Mouse (Mus musculus) MEL (cell line): ENCODE data around the gene Nfkbie. TPM values are rescaled to one million over a fixed set of nuclear protein-coding genes. Genes with fewer than 3 reads are reported as not detected.

Experiments used
- DNase-seq: peaks from one replicate; pipeline ENCODE4 v3.0.0; 2011; ENCODE audit warnings: low read depth, low spot score
- H3K27ac ChIP-seq: 2 replicates; pipeline ENCODE4 v1.5.1; 2012; ENCODE audit warnings: low read depth, mild to moderate bottlenecking, control low read depth, low read length, moderate library complexity; ENCODE audit not compliant: control insufficient read depth
- H3K27me3 ChIP-seq, 2 experiments: fragments of 150-350 bp in 1 of 2; sonication (generic) in 1 of 2; 2 replicates each; pipeline ENCODE4 v1.6.1; 2012; ENCODE audit warnings: low read length in 2 of 2, mild to moderate bottlenecking in 2 of 2, improper control_type of control experiment in 1 of 2, moderate library complexity in 1 of 2; ENCODE audit not compliant: insufficient read depth in 2 of 2, control insufficient read depth in 1 of 2
- H3K36me3 ChIP-seq, 2 experiments: 2 replicates each; pipeline ENCODE4 v1.6.1; 2012 to 2014; ENCODE audit warnings: low read length in 2 of 2, improper control_type of control experiment in 1 of 2, inconsistent platforms in 1 of 2, mild to moderate bottlenecking in 1 of 2; ENCODE audit not compliant: insufficient read depth in 2 of 2, control insufficient read depth in 1 of 2
- H3K4me1 ChIP-seq, 2 experiments: fragments of 150-350 bp in 1 of 2; sonication (generic) in 1 of 2; 2 replicates each; pipeline ENCODE4 v1.6.1; 2012; ENCODE audit warnings: low read length in 2 of 2, improper control_type of control experiment in 1 of 2, mild to moderate bottlenecking in 1 of 2; ENCODE audit not compliant: insufficient read depth in 2 of 2, control insufficient read depth in 1 of 2
- H3K4me3 ChIP-seq, 2 experiments: fragments of 150-350 bp in 1 of 2; sonication (generic) in 1 of 2; 2 replicates each; pipeline ENCODE4 v1.5.1; 2012; ENCODE audit warnings: low read depth in 2 of 2, low read length in 2 of 2, mild to moderate bottlenecking in 2 of 2, moderate library complexity in 2 of 2, control low read depth in 1 of 2, improper control_type of control experiment in 1 of 2; ENCODE audit not compliant: control insufficient read depth in 1 of 2, insufficient read depth in 1 of 2
- H3K79me2 ChIP-seq: 2 replicates; pipeline ENCODE4 v1.6.1; 2012; ENCODE audit warnings: mild to moderate bottlenecking, low read length, moderate library complexity; ENCODE audit not compliant: control insufficient read depth, poor library complexity, insufficient read depth
- H3K9ac ChIP-seq: 2 replicates; pipeline ENCODE4 v1.6.1; 2012; ENCODE audit warnings: low read depth, mild to moderate bottlenecking, control low read depth, low read length, moderate library complexity; ENCODE audit not compliant: control insufficient read depth, poor library complexity, severe bottlenecking
- H3K9me3 ChIP-seq: fragments of 150-350 bp; sonication (generic); replicated peaks from 2 replicates; pipeline ENCODE4 v1.6.1; 2012; ENCODE audit warnings: mild to moderate bottlenecking, low read length, improper control_type of control experiment, moderate library complexity; ENCODE audit not compliant: insufficient read depth
- CHD1 ChIP-seq: IDR thresholded peaks from 2 replicates; pipeline ENCODE4 v1.6.1; 2012; ENCODE audit warnings: low read depth, mild to moderate bottlenecking, inconsistent platforms, low read length, improper control_type of control experiment
- CHD2 ChIP-seq: IDR thresholded peaks from 2 replicates; pipeline ENCODE4 v1.6.1; 2011; ENCODE audit warnings: low read length, improper control_type of control experiment
- EP300 ChIP-seq, 2 experiments: IDR thresholded peaks; 2 replicates each; pipeline ENCODE4 v1.6.1; 2011; ENCODE audit warnings: improper control_type of control experiment in 2 of 2, low read length in 2 of 2, low read depth in 1 of 2, mild to moderate bottlenecking in 1 of 2
- ETS1 ChIP-seq: IDR thresholded peaks from 2 replicates; pipeline ENCODE4 v1.6.1; 2012; ENCODE audit warnings: low read depth, mild to moderate bottlenecking, inconsistent platforms, low read length, improper control_type of control experiment, moderate library complexity
- GABPA ChIP-seq: IDR thresholded peaks from 2 replicates; pipeline ENCODE4 v1.6.1; 2012; ENCODE audit warnings: low read depth, mild to moderate bottlenecking, inconsistent platforms, low read length, improper control_type of control experiment, moderate library complexity
- GATA1 ChIP-seq: IDR thresholded peaks from 2 replicates; pipeline ENCODE4 v1.6.1; 2011; ENCODE audit warnings: low read depth, low read length, improper control_type of control experiment
- HCFC1 ChIP-seq: IDR thresholded peaks from 2 replicates; pipeline ENCODE4 v1.6.1; 2012; ENCODE audit warnings: low read depth, mild to moderate bottlenecking, inconsistent platforms, low read length, improper control_type of control experiment, moderate library complexity
- JUND ChIP-seq: IDR thresholded peaks from 2 replicates; pipeline ENCODE4 v1.6.1; 2011; ENCODE audit warnings: low read depth, mild to moderate bottlenecking, improper control_type of control experiment, low read length
- MAFK ChIP-seq: IDR thresholded peaks from 2 replicates; pipeline ENCODE4 v1.6.1; 2011; ENCODE audit warnings: low read depth, mild to moderate bottlenecking, low read length, improper control_type of control experiment, borderline replicate concordance
- MAX ChIP-seq: IDR thresholded peaks from 2 replicates; pipeline ENCODE4 v1.6.1; 2011; ENCODE audit warnings: low read length, improper control_type of control experiment
- MEF2A ChIP-seq: IDR thresholded peaks from 2 replicates; pipeline ENCODE4 v1.6.1; 2014; ENCODE audit warnings: low read depth, mild to moderate bottlenecking, inconsistent platforms, low read length, improper control_type of control experiment; ENCODE audit not compliant: poor library complexity, insufficient replicate concordance, severe bottlenecking; ENCODE audit errors: extremely low read depth
- MXI1 ChIP-seq: IDR thresholded peaks from 2 replicates; pipeline ENCODE4 v1.6.1; 2011; ENCODE audit warnings: mild to moderate bottlenecking, low read depth, low read length, improper control_type of control experiment
- MYB ChIP-seq: IDR thresholded peaks from 2 replicates; pipeline ENCODE4 v1.6.1; 2011; ENCODE audit warnings: mild to moderate bottlenecking, low read depth, low read length, improper control_type of control experiment
- MYC ChIP-seq: IDR thresholded peaks from 2 replicates; pipeline ENCODE4 v1.6.1; 2011; ENCODE audit warnings: low read depth, mild to moderate bottlenecking, low read length, improper control_type of control experiment, moderate library complexity
- NELFE ChIP-seq: IDR thresholded peaks from 2 replicates; pipeline ENCODE4 v1.6.1; 2011; ENCODE audit warnings: low read depth, low read length, improper control_type of control experiment
- NRF1 ChIP-seq: IDR thresholded peaks from 2 replicates; pipeline ENCODE4 v1.6.1; 2014; ENCODE audit warnings: low read depth, mild to moderate bottlenecking, inconsistent platforms, low read length, improper control_type of control experiment, moderate library complexity; ENCODE audit not compliant: poor library complexity, insufficient read depth, severe bottlenecking
- POLR2A ChIP-seq, 2 experiments: IDR thresholded peaks; 2 replicates each; pipeline ENCODE4 v1.6.1; 2011 to 2012; ENCODE audit warnings: low read length in 2 of 2, mild to moderate bottlenecking in 2 of 2, control low read depth in 1 of 2, improper control_type of control experiment in 1 of 2, low read depth in 1 of 2, moderate library complexity in 1 of 2; ENCODE audit not compliant: control insufficient read depth in 1 of 2, insufficient read depth in 1 of 2, poor library complexity in 1 of 2
- POLR2AphosphoS2 ChIP-seq: IDR thresholded peaks from 2 replicates; pipeline ENCODE4 v1.6.1; 2011; ENCODE audit warnings: low read length, improper control_type of control experiment
- RAD21 ChIP-seq: IDR thresholded peaks from 2 replicates; pipeline ENCODE4 v1.6.1; 2011; ENCODE audit warnings: mild to moderate bottlenecking, low read depth, low read length, improper control_type of control experiment
- RCOR1 ChIP-seq: IDR thresholded peaks from 2 replicates; pipeline ENCODE4 v1.6.1; 2012; ENCODE audit warnings: low read depth, mild to moderate bottlenecking, inconsistent platforms, low read length, improper control_type of control experiment
- SIN3A ChIP-seq: IDR thresholded peaks from 2 replicates; pipeline ENCODE4 v1.6.1; 2012; ENCODE audit warnings: low read length, improper control_type of control experiment, inconsistent platforms
- TAL1 ChIP-seq: IDR thresholded peaks from 2 replicates; pipeline ENCODE4 v1.6.1; 2012; ENCODE audit warnings: mild to moderate bottlenecking, inconsistent platforms, low read length, moderate library complexity, mixed read lengths
- TBP ChIP-seq: IDR thresholded peaks from 2 replicates; pipeline ENCODE4 v1.8.0; 2011; ENCODE audit warnings: low read depth, low read length, improper control_type of control experiment
- UBTF ChIP-seq: IDR thresholded peaks from 2 replicates; pipeline ENCODE4 v1.6.1; 2012; ENCODE audit warnings: low read depth, mild to moderate bottlenecking, inconsistent platforms, low read length, improper control_type of control experiment, moderate library complexity, borderline replicate concordance; ENCODE audit not compliant: insufficient read depth
- USF1 ChIP-seq: IDR thresholded peaks from 2 replicates; pipeline ENCODE4 v1.6.1; 2014; ENCODE audit warnings: low read depth, mild to moderate bottlenecking, inconsistent platforms, low read length, improper control_type of control experiment, moderate library complexity
- ZC3H11A ChIP-seq: IDR thresholded peaks from 2 replicates; pipeline ENCODE4 v1.6.1; 2012; ENCODE audit warnings: low read depth, mild to moderate bottlenecking, inconsistent platforms, low read length, improper control_type of control experiment
- ZNF384 ChIP-seq: IDR thresholded peaks from 2 replicates; pipeline ENCODE4 v1.6.1; 2012; ENCODE audit warnings: low read depth, mild to moderate bottlenecking, inconsistent platforms, low read length, improper control_type of control experiment
- polyA plus RNA-seq, 2 experiments: library from polyadenylated mRNA; stranded (reverse) in 1 of 2; unstranded in 1 of 2; fragments of >175 nt in 1 of 2; fragments of >200 nt in 1 of 2; gene quantifications; 2 replicates each; pipeline versions ENCODE4 v1.2.1 to v1.2.4; 2012; ENCODE audit warnings: low replicate concordance in 2 of 2, low read depth in 1 of 2; ENCODE audit not compliant: insufficient read length in 2 of 2, insufficient read depth in 1 of 2, missing spikeins in 1 of 2
- total RNA-seq: library from RNA; depleted of rRNA; stranded (reverse); fragments of 300-350 nt; gene quantifications from 2 replicates; pipeline ENCODE4 v1.2.3, GENCODE M21; 2012

Nfkbie gene
- total and polyA plus RNA-seq, 3 experiments: 2.7 to 5.7 TPM; not detected in 1

DNA sequence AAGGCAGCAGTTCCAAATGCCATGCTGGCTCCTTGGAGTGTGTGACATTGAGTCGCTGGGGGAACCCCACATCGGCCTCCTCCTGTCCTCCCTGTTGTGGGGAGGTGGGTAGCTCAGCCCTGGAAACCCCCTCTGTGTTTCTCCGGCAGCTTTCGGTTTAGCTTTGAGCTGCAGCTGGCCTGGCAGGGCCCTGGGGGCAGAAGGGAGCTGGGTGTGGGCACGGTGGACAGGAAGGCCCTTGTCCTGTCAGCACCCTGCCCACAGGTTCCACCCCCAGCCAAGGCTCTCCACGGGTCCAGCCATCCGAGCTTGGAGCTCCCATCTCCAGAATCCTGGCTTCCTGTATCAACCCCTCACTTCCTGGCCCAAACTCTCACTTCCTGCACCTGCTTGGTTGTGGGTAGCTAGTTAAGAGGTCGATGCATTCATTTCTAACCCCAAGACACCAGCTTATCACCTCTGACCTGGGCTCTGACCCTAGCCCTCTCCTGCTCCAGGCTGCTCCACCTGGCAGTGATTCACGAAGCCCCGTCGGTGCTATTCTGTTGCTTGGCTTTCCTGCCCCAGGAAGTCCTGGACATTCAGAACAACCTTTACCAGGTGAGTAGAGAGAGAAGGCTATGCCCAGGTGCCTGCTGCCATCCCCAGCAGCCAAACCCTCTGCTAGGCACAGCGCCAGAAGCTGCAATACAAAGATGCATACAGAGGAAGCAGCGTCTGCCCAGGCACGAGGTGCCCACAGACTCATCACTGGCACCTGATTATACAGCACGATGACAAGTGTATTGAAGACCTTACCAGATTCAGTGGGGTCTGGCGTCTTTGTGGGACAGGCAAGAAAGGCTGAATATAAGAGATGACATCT, 2.7 kb downstream of the Nfkbie start:
- TF ChIP-seq NELFE (no peak), EP300 (IDR thresholded peaks at IDR 0.05; ENCODE audit: low read depth in 1 of 2, low read length in 2 of 2) (no peak), HCFC1 (no peak), MAX (no peak), ETS1 (no peak), GABPA (no peak), MYB (no peak), TAL1 (no peak), MAFK (no peak), JUND (no peak), ZNF384 (no peak), NRF1 (no peak), SIN3A (no peak), POLR2A (IDR thresholded peaks at IDR 0.05; ENCODE audit: control insufficient read depth in 1 of 2, insufficient read depth in 1 of 2, low read depth in 1 of 2, low read length in 2 of 2, poor library complexity in 1 of 2) (no peak), CHD2 (no peak), POLR2AphosphoS2 (no peak), TBP (no peak), GATA1 (no peak), MXI1 (no peak)
- no peak overlapping the region for H3K4me3 ChIP-seq
- no peaks in the 10 kb centered on the region for H3K27me3 ChIP-seq
- H3K36me3 ChIP-seq: peaks cover 0 to 11% of the 10 kb centered on the region in 2 experiments; a peak in 2 of 4 replicates
- no peaks in the 10 kb centered on the region for H3K9me3 ChIP-seq
- no peak overlapping the region for H3K9ac ChIP-seq
- H3K79me2 ChIP-seq: no peaks in the 10 kb centered on the region; the same call in 1 of the 2 replicates
- no peak for DNase-seq
- H3K27ac ChIP-seq: no peak overlapping the region
- H3K4me1 ChIP-seq: peaks cover 0 to 25% of the 10 kb centered on the region in 2 experiments; a peak in 3 of 4 replicates

- peaks cover 0 to 17% of the 10 kb centered on the region in 2 experiments; a peak in 3 of 4 replicates for H3K4me1 ChIP-seq
Measured at GRCm38 (mm10) chr17:45559732-45560525, 4.4 kb downstream of the Nfkbie start.

More at GRCm38 (mm10) chr17:45559732-45560525, 4.4 kb downstream of the Nfkbie start:
- peaks cover 11% of the 10 kb centered on the region for H3K79me2 ChIP-seq
- H3K4me3 ChIP-seq: no peak overlapping the region
- no peak overlapping the region for H3K9ac ChIP-seq
- H3K9me3 ChIP-seq: no peaks in the 10 kb centered on the region
- H3K36me3 ChIP-seq: peaks cover 0 to 4% of the 10 kb centered on the region in 2 experiments; a peak in 2 of 4 replicates
- TF ChIP-seq GATA1 (no peak), CHD1 (no peak), MEF2A (no peak), EP300 (IDR thresholded peaks at IDR 0.05; ENCODE audit: low read depth in 1 of 2, low read length in 2 of 2) (no peak), NELFE (no peak), CHD2 (no peak), NRF1 (no peak), ZC3H11A (no peak), POLR2A (IDR thresholded peaks at IDR 0.05; ENCODE audit: control insufficient read depth in 1 of 2, insufficient read depth in 1 of 2, low read depth in 1 of 2, low read length in 2 of 2, poor library complexity in 1 of 2) (no peak), TBP (no peak), USF1 (no peak), TAL1 (no peak), RAD21 (no peak), MYC (no peak), RCOR1 (no peak), UBTF (no peak), GABPA (no peak)
- no peaks in the 10 kb centered on the region for H3K27me3 ChIP-seq
- DNase-seq: no peak
- no peak overlapping the region for H3K27ac ChIP-seq
